Mouse (Mus musculus): ENCODE measurements around the gene Pdzk1ip1. TPM values are rescaled to one million over a fixed set of nuclear protein-coding genes. Genes with fewer than 3 reads are reported as not detected.

Gene Pdzk1ip1
- 13.8 and 16.2 TPM in 2 replicates for polyA plus RNA-seq (2014; fragmentation: Nextera tagmentation; extraction: Ambion mirVana)

- Histone ChIP-seq H3K9me3 (ENCODE audit: control insufficient read depth, low read length) (no peaks in the 10 kb centered on the region), H3K4me2 (ENCODE audit: low read depth, low read length, severe bottlenecking) (no peak within 1 kb of the TSS), H3K27me3 (ENCODE audit: control insufficient read depth, insufficient read depth, low read length) (peaks cover 2% of the 10 kb centered on the region; the same call in 1 of the 2 replicates), H3K27ac (ENCODE audit: low read depth, low read length) (no peak within 1 kb of the TSS), H3K4me1 (replicated peaks; ENCODE audit: control insufficient read depth, insufficient read depth, low read length) (no peaks in the 10 kb centered on the region), H3K9ac (ENCODE audit: low read length) (no peak within 1 kb of the TSS), H3K36me3 (ENCODE audit: control insufficient read depth, insufficient read depth, low read length) (no peaks in the 10 kb centered on the region), H3K4me3 (ENCODE audit: low read depth, low read length) (no peak within 1 kb of the TSS)
- DNase-seq (ENCODE audit: low spot score) = no peak
- no peak for ATAC-seq (replicated peaks; ENCODE audit: low FRiP score)
- 31% methylated on average over 11 of the region's 11 CpGs for WGBS
Observed at GRCm38 (mm10) chr4:115088611-115089338, at the start of gene Pdzk1ip1. Gene Pdzk1ip1 (plus strand): TSS chr4:115088708.

GRCm38 (mm10) chr4:115045621-115046020, 42.9 kb upstream of the Pdzk1ip1 start:
- Histone ChIP-seq H3K4me1 (replicated peaks; ENCODE audit: control insufficient read depth, insufficient read depth, low read length) (no peaks in the 10 kb centered on the region), H3K4me2 (ENCODE audit: low read depth, low read length, severe bottlenecking) (no peak overlapping the region), H3K36me3 (ENCODE audit: control insufficient read depth, insufficient read depth, low read length) (peaks cover 2% of the 10 kb centered on the region; the same call in 1 of the 2 replicates), H3K4me3 (ENCODE audit: low read depth, low read length) (no peak overlapping the region), H3K9me3 (ENCODE audit: control insufficient read depth, low read length) (no peaks in the 10 kb centered on the region), H3K27me3 (ENCODE audit: control insufficient read depth, insufficient read depth, low read length) (peaks cover 7% of the 10 kb centered on the region; the same call in 1 of the 2 replicates), H3K27ac (ENCODE audit: low read depth, low read length) (no peak overlapping the region), H3K9ac (ENCODE audit: low read length) (no peak overlapping the region)
- 81% methylated on average over 3 of the region's 3 CpGs for WGBS
- ATAC-seq (replicated peaks; ENCODE audit: low FRiP score) (no peak), DNase-seq (ENCODE audit: low spot score) (no peak)

GRCm38 (mm10) chr4:115047750-115048149, 40.8 kb upstream of the Pdzk1ip1 start:
- Histone ChIP-seq H3K4me1 (replicated peaks; ENCODE audit: control insufficient read depth, insufficient read depth, low read length) (0 out of 2 replicates have a peak, but pooled peaks cover 3% of the 10 kb centered on the region), H3K4me2 (ENCODE audit: low read depth, low read length, severe bottlenecking) (no peak overlapping the region), H3K4me3 (ENCODE audit: low read depth, low read length) (no peak overlapping the region), H3K9me3 (ENCODE audit: control insufficient read depth, low read length) (no peaks in the 10 kb centered on the region), H3K27me3 (ENCODE audit: control insufficient read depth, insufficient read depth, low read length) (peaks cover 25% of the 10 kb centered on the region), H3K36me3 (ENCODE audit: control insufficient read depth, insufficient read depth, low read length) (no peaks in the 10 kb centered on the region), H3K9ac (ENCODE audit: low read length) (no peak overlapping the region), H3K27ac (ENCODE audit: low read depth, low read length) (no peak overlapping the region)
- 7% methylated on average over 5 of the region's 5 CpGs for WGBS
- 0 out of 2 replicates have a peak, but pooled peaks have one; percentile 28 for ATAC-seq (replicated peaks; ENCODE audit: low FRiP score)
- DNase-seq (ENCODE audit: low spot score) = peak; percentile 84

GRCm38 (mm10) chr4:115048190-115048589, 40.3 kb upstream of the Pdzk1ip1 start:
- 74% methylated on average over 8 of the region's 8 CpGs for WGBS
- 0 out of 2 replicates have a peak, but pooled peaks cover 5% of the 10 kb centered on the region for H3K4me1 ChIP-seq (replicated peaks; ENCODE audit: control insufficient read depth, insufficient read depth, low read length)
- H3K4me2 ChIP-seq (ENCODE audit: low read depth, low read length, severe bottlenecking) = no peak overlapping the region
- H3K4me3 ChIP-seq (ENCODE audit: low read depth, low read length) = no peak overlapping the region
- no peak overlapping the region for H3K9ac ChIP-seq (ENCODE audit: low read length)
- peaks cover 30% of the 10 kb centered on the region for H3K27me3 ChIP-seq (ENCODE audit: control insufficient read depth, insufficient read depth, low read length)
- no peak for DNase-seq (ENCODE audit: low spot score)
- no peaks in the 10 kb centered on the region for H3K9me3 ChIP-seq (ENCODE audit: control insufficient read depth, low read length)
- no peak overlapping the region for H3K27ac ChIP-seq (ENCODE audit: low read depth, low read length)
- no peaks in the 10 kb centered on the region for H3K36me3 ChIP-seq (ENCODE audit: control insufficient read depth, insufficient read depth, low read length)
- ATAC-seq (replicated peaks; ENCODE audit: low FRiP score) = no peak

- Histone ChIP-seq H3K27me3 (ENCODE audit: control insufficient read depth, insufficient read depth, low read length) (peaks cover 57% of the 10 kb centered on the region), H3K4me3 (ENCODE audit: low read depth, low read length) (no peak overlapping the region), H3K36me3 (ENCODE audit: control insufficient read depth, insufficient read depth, low read length) (no peaks in the 10 kb centered on the region), H3K9me3 (ENCODE audit: control insufficient read depth, low read length) (no peaks in the 10 kb centered on the region), H3K27ac (ENCODE audit: low read depth, low read length) (no peak overlapping the region), H3K9ac (ENCODE audit: low read length) (no peak overlapping the region), H3K4me2 (ENCODE audit: low read depth, low read length, severe bottlenecking) (no peak overlapping the region), H3K4me1 (replicated peaks; ENCODE audit: control insufficient read depth, insufficient read depth, low read length) (0 out of 2 replicates have a peak, but pooled peaks cover 5% of the 10 kb centered on the region)
- ATAC-seq (replicated peaks; ENCODE audit: low FRiP score) (no peak), DNase-seq (ENCODE audit: low spot score) (no peak)
- 71% methylated on average over 5 of the region's 5 CpGs for WGBS
Observed at GRCm38 (mm10) chr4:115051245-115051644, 37.3 kb upstream of the Pdzk1ip1 start.

GRCm38 (mm10) chr4:115052343-115053005, 36.0 kb upstream of the Pdzk1ip1 start:
- Histone ChIP-seq H3K4me2 (ENCODE audit: low read depth, low read length, severe bottlenecking) (peak overlapping the region; percentile 34; the same call in 1 of the 2 replicates), H3K4me1 (replicated peaks; ENCODE audit: control insufficient read depth, insufficient read depth, low read length) (peaks cover 17% of the 10 kb centered on the region), H3K9me3 (ENCODE audit: control insufficient read depth, low read length) (no peaks in the 10 kb centered on the region), H3K27me3 (ENCODE audit: control insufficient read depth, insufficient read depth, low read length) (peaks cover 69% of the 10 kb centered on the region), H3K36me3 (ENCODE audit: control insufficient read depth, insufficient read depth, low read length) (no peaks in the 10 kb centered on the region), H3K27ac (ENCODE audit: low read depth, low read length) (no peak overlapping the region; the same call in 1 of the 2 replicates), H3K9ac (ENCODE audit: low read length) (peak overlapping the region; percentile 12; the same call in 1 of the 2 replicates), H3K4me3 (ENCODE audit: low read depth, low read length) (peak overlapping the region; percentile 16)
- under 1% methylated on average over 36 of the region's 36 CpGs for WGBS
- peak; percentile 72 for DNase-seq (ENCODE audit: low spot score)
- ATAC-seq (replicated peaks; ENCODE audit: low FRiP score) = peak; percentile 28; the same call in 1 of the 2 replicates

- ATAC-seq (replicated peaks; ENCODE audit: low FRiP score) = no peak
- H3K9me3 ChIP-seq (ENCODE audit: control insufficient read depth, low read length) = no peaks in the 10 kb centered on the region
- H3K4me3 ChIP-seq (ENCODE audit: low read depth, low read length) = no peak overlapping the region
- no peaks in the 10 kb centered on the region for H3K36me3 ChIP-seq (ENCODE audit: control insufficient read depth, insufficient read depth, low read length)
- DNase-seq (ENCODE audit: low spot score) = no peak
- no peak overlapping the region for H3K27ac ChIP-seq (ENCODE audit: low read depth, low read length)
- no peak overlapping the region for H3K9ac ChIP-seq (ENCODE audit: low read length)
- no peak overlapping the region for H3K4me2 ChIP-seq (ENCODE audit: low read depth, low read length, severe bottlenecking)
- 7% methylated on average over 2 of the region's 2 CpGs for WGBS
- peaks cover 82% of the 10 kb centered on the region for H3K27me3 ChIP-seq (ENCODE audit: control insufficient read depth, insufficient read depth, low read length)
- peaks cover 17% of the 10 kb centered on the region for H3K4me1 ChIP-seq (replicated peaks; ENCODE audit: control insufficient read depth, insufficient read depth, low read length)
Observed at GRCm38 (mm10) chr4:115055044-115055443, 33.5 kb upstream of the Pdzk1ip1 start.

- Histone ChIP-seq H3K36me3 (ENCODE audit: control insufficient read depth, insufficient read depth, low read length) (no peaks in the 10 kb centered on the region), H3K4me2 (ENCODE audit: low read depth, low read length, severe bottlenecking) (no peak overlapping the region), H3K27me3 (ENCODE audit: control insufficient read depth, insufficient read depth, low read length) (peaks cover 89% of the 10 kb centered on the region), H3K9me3 (ENCODE audit: control insufficient read depth, low read length) (no peaks in the 10 kb centered on the region), H3K4me3 (ENCODE audit: low read depth, low read length) (no peak overlapping the region), H3K27ac (ENCODE audit: low read depth, low read length) (no peak overlapping the region), H3K9ac (ENCODE audit: low read length) (no peak overlapping the region), H3K4me1 (replicated peaks; ENCODE audit: control insufficient read depth, insufficient read depth, low read length) (peaks cover 17% of the 10 kb centered on the region)
- ATAC-seq (replicated peaks; ENCODE audit: low FRiP score) (no peak), DNase-seq (ENCODE audit: low spot score) (no peak)
- WGBS = 16% methylated on average over 3 of the region's 3 CpGs
Observed at GRCm38 (mm10) chr4:115055691-115056090, 32.8 kb upstream of the Pdzk1ip1 start.
